Mouse (Mus musculus) kidney, postnatal 0 days (tissue): ENCODE measurements around the gene Mthfd1l. TPM values are rescaled to one million over a fixed set of nuclear protein-coding genes. Genes with fewer than 3 reads are reported as not detected.

Experiments used
- ATAC-seq: fragments of 200-750 bp; cut with Nextera tagmentation; replicated peaks from 2 replicates; pipeline ENCODE4 v1.8.0; 2017; ENCODE audit warnings: low read depth, moderate number of reproducible peaks, moderate TSS enrichment, moderate library complexity; ENCODE audit not compliant: low FRiP score
- DNase-seq: peaks from one replicate; pipeline ENCODE4 v3.0.0-alpha.2; 2016; ENCODE audit warnings: low spot score
- H3K27ac ChIP-seq: fragments of 300-500 bp; sonication (generic); 2 replicates; pipeline ENCODE4 v1.5.1; 2014; ENCODE audit warnings: mild to moderate bottlenecking
- H3K27me3 ChIP-seq: fragments of 300-500 bp; sonication (generic); 2 replicates; pipeline ENCODE4 v1.6.1; 2014; ENCODE audit warnings: low read length, mixed read lengths; ENCODE audit not compliant: insufficient read depth
- H3K36me3 ChIP-seq: fragments of 300-500 bp; sonication (generic); 2 replicates; pipeline ENCODE4 v1.6.1; 2014; ENCODE audit warnings: low read length, mixed read lengths; ENCODE audit not compliant: insufficient read depth
- H3K4me1 ChIP-seq: fragments of 300-500 bp; sonication (generic); replicated peaks from 2 replicates; pipeline ENCODE4 v1.6.1; 2014; ENCODE audit warnings: antibody characterized with exemption, low read length, mixed read lengths; ENCODE audit not compliant: insufficient read depth
- H3K4me2 ChIP-seq: fragments of 300-500 bp; sonication (generic); 2 replicates; pipeline ENCODE4 v1.6.1; 2014; ENCODE audit warnings: mild to moderate bottlenecking, low read length, moderate library complexity, mixed read lengths
- H3K4me3 ChIP-seq: fragments of 300-500 bp; sonication (generic); replicated peaks from 2 replicates; pipeline ENCODE4 v1.5.1; 2014; ENCODE audit warnings: low read depth, low read length
- H3K9ac ChIP-seq: fragments of 300-500 bp; sonication (generic); 2 replicates; pipeline ENCODE4 v1.6.1; 2014; ENCODE audit warnings: low read depth, low read length
- H3K9me3 ChIP-seq: fragments of 300-500 bp; sonication (generic); replicated peaks from 2 replicates; pipeline ENCODE4 v1.6.1; 2016; ENCODE audit warnings: low read length, inconsistent platforms, mixed read lengths
- CTCF ChIP-seq: IDR thresholded peaks from 2 replicates; pipeline ENCODE4 v1.5.1; 2016; ENCODE audit warnings: antibody characterized with exemption, low read depth, mild to moderate bottlenecking, moderate library complexity
- WGBS: fragments of 180-500 bp; shearing (Covaris S2); extraction: QIAGEN DNeasy Blood & Tissue Kit; methylation state at CpG from one replicate; pipeline ENCODE4 v1.1.7; 2014; 5-methylcytosine and 5-hydroxymethylcytosine counted together
- polyA plus RNA-seq: library from polyadenylated mRNA; unstranded; fragments of >200 nt; fragmentation: Nextera tagmentation; extraction: Ambion mirVana; gene quantifications from 2 replicates; pipeline ENCODE4 v1.2.1, GENCODE M21; 2015

Gene Mthfd1l
- polyA plus RNA-seq, 1 experiment from 2014 or later: 9.1 TPM

DNA sequence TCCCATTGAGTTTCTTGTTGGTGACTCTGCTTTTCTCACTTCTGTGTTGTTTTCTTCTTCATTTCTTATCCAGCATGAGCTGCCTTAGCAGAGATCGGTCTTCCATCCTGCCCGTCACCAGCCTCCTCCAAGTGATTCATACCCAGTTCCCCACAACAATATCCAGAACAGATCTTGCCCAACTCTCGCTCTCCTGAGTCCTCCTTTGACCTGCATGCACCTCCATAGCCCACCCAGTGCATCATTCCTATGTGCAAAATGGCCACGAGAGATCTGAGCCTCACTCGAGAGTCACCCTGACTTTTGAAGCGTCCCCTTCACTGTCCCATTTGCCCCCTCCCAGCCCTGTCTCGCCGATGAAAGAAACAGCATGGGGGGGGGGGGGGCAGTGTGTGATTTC lies 120.1 kb downstream of the Mthfd1l start:
- H3K4me2 ChIP-seq: no peak overlapping the region
- no peaks in the 10 kb centered on the region for H3K36me3 ChIP-seq
- H3K9ac ChIP-seq: no peak overlapping the region
- WGBS: 91% methylated on average over 8 of the region's 8 CpGs
- no peak for TF ChIP-seq CTCF
- no peak overlapping the region for H3K4me3 ChIP-seq
- DNase-seq (no peak), ATAC-seq (no peak)
- H3K9me3 ChIP-seq: no peaks in the 10 kb centered on the region
- H3K27me3 ChIP-seq: no peaks in the 10 kb centered on the region
- no peaks in the 10 kb centered on the region for H3K4me1 ChIP-seq
- H3K27ac ChIP-seq: no peak overlapping the region

GRCm38 (mm10) chr10:4094093-4094817 lies 121.3 kb downstream of the Mthfd1l start:
- no peak for ATAC-seq
- H3K27ac ChIP-seq: no peak overlapping the region
- H3K27me3 ChIP-seq: no peaks in the 10 kb centered on the region
- no peaks in the 10 kb centered on the region for H3K9me3 ChIP-seq
- no peak for DNase-seq
- H3K36me3 ChIP-seq: no peaks in the 10 kb centered on the region
- no peak overlapping the region for H3K4me2 ChIP-seq
- H3K4me1 ChIP-seq: no peaks in the 10 kb centered on the region
- H3K9ac ChIP-seq: no peak overlapping the region
- WGBS: 81% methylated on average over 9 of the region's 9 CpGs
- H3K4me3 ChIP-seq: no peak overlapping the region
- no peak for TF ChIP-seq CTCF

DNA sequence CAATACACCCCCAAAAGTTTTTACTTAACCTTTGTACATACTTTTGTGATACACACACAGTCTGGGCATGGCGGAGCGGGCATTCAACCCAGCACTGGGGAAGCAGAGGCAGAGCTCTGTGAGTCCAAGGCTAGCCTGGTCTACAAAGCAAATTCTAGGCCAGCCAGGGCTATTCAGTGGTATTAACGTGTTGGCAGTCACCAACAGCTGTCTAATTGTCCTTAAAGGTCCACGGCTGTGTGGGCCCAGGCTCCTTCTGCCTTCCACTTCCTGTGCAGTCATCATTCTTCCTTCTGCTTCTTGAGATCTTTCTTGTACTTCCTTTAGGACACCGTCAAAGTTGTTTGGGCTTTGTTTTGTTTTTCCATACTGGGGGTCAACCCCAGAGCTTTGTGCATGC lies 123.2 kb downstream of the Mthfd1l start:
- H3K36me3 ChIP-seq: no peaks in the 10 kb centered on the region
- WGBS: 61% methylated on average over 5 of the region's 5 CpGs
- H3K9me3 ChIP-seq: no peaks in the 10 kb centered on the region
- H3K4me2 ChIP-seq: no peak overlapping the region
- no peaks in the 10 kb centered on the region for H3K27me3 ChIP-seq
- no peak for ATAC-seq
- no peak overlapping the region for H3K9ac ChIP-seq
- H3K4me1 ChIP-seq: no peaks in the 10 kb centered on the region
- TF ChIP-seq CTCF: no peak
- H3K4me3 ChIP-seq: no peak overlapping the region
- DNase-seq: no peak
- H3K27ac ChIP-seq: no peak overlapping the region

DNA sequence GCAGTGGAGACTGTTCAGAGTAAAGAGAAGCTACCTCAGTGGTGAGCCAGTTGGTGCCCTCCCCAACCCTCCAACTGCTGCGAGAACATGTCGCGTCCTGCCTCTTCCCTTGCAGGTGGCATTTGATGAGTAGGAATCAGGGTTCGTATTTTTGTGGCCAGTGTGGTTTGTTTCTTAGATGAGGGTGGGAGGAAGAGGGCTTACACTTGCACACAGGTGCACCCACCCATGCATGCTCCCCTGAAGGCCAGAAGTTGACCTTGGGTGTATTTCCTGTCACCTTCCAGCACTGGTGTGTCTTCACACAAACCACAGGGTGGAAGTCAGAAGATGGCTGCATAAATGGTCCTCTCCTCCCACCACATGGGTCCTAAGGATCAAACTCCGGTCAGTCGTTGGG lies 127.1 kb downstream of the Mthfd1l start:
- DNase-seq (no peak), ATAC-seq (no peak)
- Histone ChIP-seq H3K27ac (no peak overlapping the region), H3K36me3 (no peaks in the 10 kb centered on the region), H3K4me2 (no peak overlapping the region), H3K4me1 (no peaks in the 10 kb centered on the region), H3K4me3 (no peak overlapping the region), H3K27me3 (no peaks in the 10 kb centered on the region), H3K9me3 (no peaks in the 10 kb centered on the region), H3K9ac (no peak overlapping the region)
- TF ChIP-seq CTCF: no peak
- WGBS: 85% methylated on average over 6 of the region's 6 CpGs

GRCm38 (mm10) chr10:4105676-4106528 lies 133.0 kb downstream of the Mthfd1l start:
- Histone ChIP-seq H3K9me3 (no peaks in the 10 kb centered on the region), H3K4me2 (0 out of 2 replicates have a peak overlapping the region, but pooled peaks have one; percentile 23), H3K9ac (no peak overlapping the region; the same call in 1 of the 2 replicates), H3K27me3 (no peaks in the 10 kb centered on the region), H3K4me1 (peaks cover 30% of the 10 kb centered on the region), H3K36me3 (no peaks in the 10 kb centered on the region), H3K27ac (peak overlapping the region; percentile 67), H3K4me3 (no peak overlapping the region)
- TF ChIP-seq CTCF: peak; percentile 43; the same call in 1 of the 2 replicates
- WGBS: 17% methylated on average over 10 of the region's 10 CpGs
- ATAC-seq: peak; percentile 47
- peak; percentile 77 for DNase-seq

- WGBS: 19% methylated on average over 7 of the region's 7 CpGs
- peak; percentile 50; the same call in 1 of the 2 replicates for TF ChIP-seq CTCF
- peak; percentile 94 for DNase-seq
- Histone ChIP-seq H3K4me1 (peaks cover 47% of the 10 kb centered on the region), H3K4me3 (no peak overlapping the region), H3K4me2 (no peak overlapping the region), H3K27ac (peak overlapping the region; percentile 67), H3K9me3 (no peaks in the 10 kb centered on the region), H3K36me3 (no peaks in the 10 kb centered on the region), H3K27me3 (no peaks in the 10 kb centered on the region), H3K9ac (no peak overlapping the region)
- ATAC-seq: peak; percentile 67
These were observed 134.9 kb downstream of the Mthfd1l start for GRCm38 (mm10) chr10:4107661-4108338.
